Mouse (Mus musculus) embryonic facial prominence, embryonic 11.5 days (tissue): ENCODE measurements around the gene Slc1a4. TPM values are rescaled to one million over a fixed set of nuclear protein-coding genes. Genes with fewer than 3 reads are reported as not detected.

Experiments used
- ATAC-seq: fragments of 200-750 bp; cut with Nextera tagmentation; replicated peaks from 2 replicates; pipeline ENCODE4 v1.8.0; 2017; ENCODE audit warnings: low read depth; ENCODE audit not compliant: insufficient number of reproducible peaks, low FRiP score, low TSS enrichment
- DNase-seq: peaks from one replicate; pipeline ENCODE4 v3.0.0-alpha.2; 2015; ENCODE audit warnings: low spot score
- H3K27ac ChIP-seq: fragments of 300-500 bp; sonication (generic); replicated peaks from 2 replicates; pipeline ENCODE4 v1.5.1; 2014; ENCODE audit warnings: mild to moderate bottlenecking, low read depth, low read length, control low read depth
- H3K27me3 ChIP-seq: fragments of 300-500 bp; sonication (generic); 2 replicates; pipeline ENCODE4 v1.6.1; 2014; ENCODE audit warnings: mild to moderate bottlenecking, low read length, moderate library complexity, mixed read lengths; ENCODE audit not compliant: control insufficient read depth, insufficient read depth
- H3K36me3 ChIP-seq: fragments of 300-500 bp; sonication (generic); replicated peaks from 2 replicates; pipeline ENCODE4 v1.6.1; 2014; ENCODE audit warnings: low read depth, mild to moderate bottlenecking, low read length, moderate library complexity, mixed read lengths; ENCODE audit not compliant: control insufficient read depth, insufficient read depth
- H3K4me1 ChIP-seq: fragments of 300-500 bp; sonication (generic); 2 replicates; pipeline ENCODE4 v1.6.1; 2014; ENCODE audit warnings: low read length, mixed read lengths; ENCODE audit not compliant: control insufficient read depth, insufficient read depth
- H3K4me2 ChIP-seq: fragments of 300-500 bp; sonication (generic); 2 replicates; pipeline ENCODE4 v1.6.1; 2014; ENCODE audit warnings: low read depth, mild to moderate bottlenecking, control low read depth, low read length, moderate library complexity
- H3K4me3 ChIP-seq: fragments of 300-500 bp; sonication (generic); 2 replicates; pipeline ENCODE4 v1.5.1; 2014; ENCODE audit warnings: low read depth, low read length, control low read depth
- H3K9ac ChIP-seq: fragments of 300-500 bp; sonication (generic); replicated peaks from 2 replicates; pipeline ENCODE4 v1.6.1; 2014; ENCODE audit warnings: mild to moderate bottlenecking, control low read depth, low read length
- H3K9me3 ChIP-seq: fragments of 300-500 bp; sonication (generic); replicated peaks from 2 replicates; pipeline ENCODE4 v1.6.1; 2016; ENCODE audit warnings: mild to moderate bottlenecking, low read length, inconsistent platforms, mixed read lengths; ENCODE audit not compliant: control insufficient read depth
- WGBS: fragments of 180-500 bp; shearing (Covaris S2); extraction: QIAGEN DNeasy Blood & Tissue Kit; methylation state at CpG from one replicate; pipeline ENCODE4 v1.1.7; 2014; 5-methylcytosine and 5-hydroxymethylcytosine counted together
- polyA plus RNA-seq: library from polyadenylated mRNA; unstranded; fragments of >200 nt; fragmentation: Nextera tagmentation; extraction: Ambion mirVana; gene quantifications from 2 replicates; pipeline ENCODE4 v1.2.1, GENCODE M21; 2014

Gene Slc1a4
- polyA plus RNA-seq = 14.0 and 15.2 TPM in 2 replicates

DNA sequence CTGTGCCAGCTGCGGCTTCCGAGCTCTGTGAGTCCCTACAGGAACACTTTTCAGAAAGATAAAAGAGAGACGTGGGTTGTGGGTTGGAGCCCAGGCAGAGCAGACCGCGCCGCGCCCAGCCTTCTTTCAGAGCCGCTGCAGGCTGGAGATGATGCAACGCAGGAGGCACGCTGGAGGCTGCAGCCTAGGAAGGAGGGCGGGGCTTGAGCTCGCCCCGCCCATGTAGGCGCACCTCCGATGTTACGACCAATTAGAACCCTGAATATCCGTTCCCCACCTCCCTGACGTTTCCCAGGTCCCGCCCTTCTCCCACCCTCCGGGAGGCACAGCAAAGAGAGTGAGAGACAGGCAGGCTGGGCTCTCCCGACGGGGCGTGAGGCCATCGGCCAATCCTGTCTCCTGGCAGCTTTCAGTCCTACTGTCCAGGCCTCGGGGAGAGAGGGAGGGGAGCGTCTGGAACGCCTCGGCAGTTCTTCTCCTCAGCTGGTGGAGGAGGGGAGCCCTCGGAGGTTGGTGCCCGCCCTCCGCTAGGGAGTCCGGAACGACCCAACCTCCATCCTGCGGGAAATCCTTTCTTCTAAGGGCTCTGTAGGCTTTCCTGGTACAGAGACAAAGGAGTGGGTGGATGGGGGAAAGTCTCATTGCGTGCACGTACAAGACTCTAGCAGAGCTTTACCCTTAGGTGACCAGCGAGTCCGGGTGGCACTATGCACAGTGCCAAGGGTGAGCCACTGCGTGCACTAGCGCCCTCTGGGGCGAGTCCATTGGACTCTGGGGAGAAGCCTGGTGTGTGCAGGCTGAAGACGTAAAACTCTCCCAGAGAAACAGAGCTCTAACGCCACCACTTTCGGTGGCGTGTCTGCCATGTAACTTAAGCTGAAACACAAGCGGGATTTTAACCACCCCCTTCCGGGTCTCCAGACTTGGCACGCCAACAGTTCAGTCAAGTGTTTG lies at the start of gene Slc1a4:
Gene Slc1a4 (minus strand): TSS at position 153 of the 954 bp plus-strand sequence.
- Histone ChIP-seq H3K27me3 (no peaks in the 10 kb centered on the region), H3K4me2 (peak within 1 kb of the TSS; percentile 98), H3K4me3 (peak within 1 kb of the TSS; percentile 52), H3K27ac (peak within 1 kb of the TSS; percentile 93), H3K9me3 (no peaks in the 10 kb centered on the region), H3K36me3 (no peaks in the 10 kb centered on the region), H3K9ac (peak within 1 kb of the TSS; percentile 73), H3K4me1 (no peaks in the 10 kb centered on the region; the same call in 1 of the 2 replicates)
- DNase-seq = peak; percentile 97
- WGBS = under 1% methylated on average over 48 of the region's 48 CpGs
- peak; percentile 98 for ATAC-seq

DNA sequence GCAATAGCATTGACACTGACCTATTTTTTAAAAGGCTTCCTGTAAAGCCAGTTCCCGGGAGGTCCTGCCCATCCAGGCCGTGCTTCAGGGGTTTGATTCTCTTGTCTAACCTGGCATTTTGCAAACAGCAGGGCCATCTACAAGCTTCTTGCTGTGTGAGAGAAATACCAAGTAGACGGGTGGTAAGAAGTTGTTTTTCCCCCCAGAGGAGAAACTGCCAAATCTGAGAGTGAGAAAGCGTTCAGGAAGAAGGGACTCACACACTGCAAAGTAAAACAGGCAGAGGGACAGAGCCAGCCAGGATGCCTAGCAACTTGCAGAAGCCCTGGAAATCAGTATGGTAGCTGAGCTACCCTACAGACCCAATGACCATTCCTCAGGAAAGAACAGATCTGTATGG lies 47.6 kb upstream of the Slc1a4 start:
- Histone ChIP-seq H3K27me3 (no peaks in the 10 kb centered on the region), H3K4me2 (no peak overlapping the region), H3K9me3 (no peaks in the 10 kb centered on the region), H3K36me3 (no peaks in the 10 kb centered on the region), H3K9ac (no peak overlapping the region), H3K4me3 (no peak overlapping the region), H3K4me1 (no peaks in the 10 kb centered on the region), H3K27ac (no peak overlapping the region)
- DNase-seq = no peak
- WGBS = 73% methylated on average over 4 of the region's 4 CpGs
- ATAC-seq = no peak

DNA sequence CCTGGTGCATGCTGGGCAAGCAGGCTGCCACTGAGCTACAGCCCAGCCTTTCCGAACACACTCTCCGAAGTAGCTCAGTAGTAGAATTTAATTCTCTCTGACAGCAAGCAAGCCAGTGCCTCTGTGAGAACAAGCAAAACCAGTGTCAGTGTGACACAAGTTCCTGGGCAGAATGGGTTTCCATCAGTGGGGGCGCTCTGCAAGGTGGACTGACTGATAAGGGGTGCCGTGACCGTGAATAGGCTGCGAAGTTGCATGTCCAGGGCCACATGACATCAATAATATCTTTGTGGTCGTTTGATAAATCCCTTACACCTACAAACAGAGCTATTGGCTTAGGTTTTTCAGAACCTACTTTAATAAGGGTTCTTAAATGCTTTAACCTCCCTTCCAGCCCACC lies 44.1 kb upstream of the Slc1a4 start:
- no peak for DNase-seq
- no peaks in the 10 kb centered on the region for H3K9me3 ChIP-seq
- H3K27ac ChIP-seq = no peak overlapping the region
- 92% methylated on average over 7 of the region's 7 CpGs for WGBS
- H3K4me2 ChIP-seq = no peak overlapping the region
- H3K27me3 ChIP-seq = no peaks in the 10 kb centered on the region
- no peak overlapping the region for H3K9ac ChIP-seq
- no peak for ATAC-seq
- H3K36me3 ChIP-seq = no peaks in the 10 kb centered on the region
- H3K4me3 ChIP-seq = no peak overlapping the region
- no peaks in the 10 kb centered on the region for H3K4me1 ChIP-seq

DNA sequence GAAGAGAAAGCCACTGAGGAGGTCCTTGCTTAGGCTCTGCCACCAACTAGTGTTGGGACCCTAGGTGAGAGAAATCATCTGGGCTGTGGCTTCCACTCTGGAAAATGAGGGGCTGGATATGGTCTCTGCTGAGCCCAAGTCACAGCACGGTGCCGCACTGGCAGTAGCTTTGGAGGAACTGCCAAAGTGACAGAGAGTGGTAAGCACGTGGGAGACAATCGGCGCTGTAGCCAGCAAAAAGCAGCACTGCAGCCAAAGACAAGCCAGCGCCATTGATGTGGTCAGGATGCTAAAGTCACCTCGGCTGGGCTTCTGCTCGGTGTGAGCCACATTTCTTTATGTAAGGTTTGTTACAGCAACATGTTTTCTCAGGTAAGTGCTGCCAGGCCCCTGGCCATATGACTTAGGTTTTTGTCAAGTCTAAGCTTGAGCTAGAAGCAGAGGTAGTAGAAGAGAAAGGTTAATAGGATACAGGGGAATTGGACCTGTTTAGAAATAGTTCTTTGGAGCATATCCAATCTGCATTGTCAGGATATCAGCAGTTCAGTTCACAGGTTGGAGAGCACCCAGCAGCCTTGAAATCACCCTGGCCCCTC lies 40.2 kb upstream of the Slc1a4 start:
- WGBS = 82% methylated on average over 8 of the region's 8 CpGs
- no peak overlapping the region for H3K9ac ChIP-seq
- no peaks in the 10 kb centered on the region for H3K27me3 ChIP-seq
- no peak overlapping the region for H3K4me2 ChIP-seq
- H3K4me3 ChIP-seq = no peak overlapping the region
- ATAC-seq (no peak), DNase-seq (no peak)
- no peaks in the 10 kb centered on the region for H3K4me1 ChIP-seq
- H3K9me3 ChIP-seq = no peaks in the 10 kb centered on the region
- no peaks in the 10 kb centered on the region for H3K36me3 ChIP-seq
- no peak overlapping the region for H3K27ac ChIP-seq

DNA sequence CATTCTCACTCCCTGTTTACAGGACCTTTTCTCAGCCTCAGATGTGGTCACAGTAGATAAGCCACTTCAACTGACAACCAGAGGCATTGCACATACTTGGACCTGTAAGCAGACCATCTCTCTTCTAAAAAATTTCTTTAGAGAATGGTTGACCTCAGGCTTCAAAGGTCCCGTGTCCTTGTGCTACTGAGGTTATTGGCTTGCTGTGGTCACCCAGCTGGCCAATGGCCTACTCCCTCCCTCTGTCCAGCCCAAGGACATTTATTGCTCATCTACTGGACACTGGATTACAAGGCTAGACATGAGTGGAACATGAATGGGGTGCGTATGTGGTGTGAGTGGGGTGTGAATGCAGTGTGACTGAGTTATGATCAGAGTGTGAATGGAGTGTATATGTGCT lies 38.0 kb upstream of the Slc1a4 start:
- Histone ChIP-seq H3K9ac (no peak overlapping the region), H3K27me3 (no peaks in the 10 kb centered on the region), H3K27ac (no peak overlapping the region), H3K36me3 (no peaks in the 10 kb centered on the region), H3K4me2 (no peak overlapping the region), H3K9me3 (no peaks in the 10 kb centered on the region), H3K4me1 (no peaks in the 10 kb centered on the region), H3K4me3 (no peak overlapping the region)
- no peak for ATAC-seq
- WGBS = 81% methylated on average over 2 of the region's 2 CpGs
- no peak for DNase-seq

DNA sequence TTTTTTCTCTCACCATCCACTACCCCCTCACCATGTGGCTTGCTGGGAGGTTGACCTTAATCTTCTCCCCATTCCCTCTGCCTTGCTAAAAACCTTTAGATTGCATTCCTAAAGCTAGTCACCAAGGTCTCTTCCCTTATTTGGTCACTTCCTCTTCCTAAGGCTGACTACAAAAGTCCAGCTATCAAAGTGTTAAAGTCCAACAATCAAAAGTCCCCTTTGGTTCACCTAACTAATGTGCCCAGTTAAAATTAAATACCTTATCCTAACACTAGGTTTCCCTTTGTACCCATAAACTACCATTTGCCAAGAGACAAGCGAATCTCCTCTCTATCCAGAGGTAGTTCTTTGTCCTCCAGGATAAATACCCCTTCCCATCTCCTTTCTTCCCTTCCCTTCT lies 33.9 kb upstream of the Slc1a4 start:
- 91% methylated on average over 1 of the region's 1 CpGs for WGBS
- H3K36me3 ChIP-seq = no peaks in the 10 kb centered on the region
- no peak for ATAC-seq
- no peaks in the 10 kb centered on the region for H3K9me3 ChIP-seq
- no peak overlapping the region for H3K27ac ChIP-seq
- H3K4me2 ChIP-seq = no peak overlapping the region
- H3K4me3 ChIP-seq = no peak overlapping the region
- no peak overlapping the region for H3K9ac ChIP-seq
- no peaks in the 10 kb centered on the region for H3K4me1 ChIP-seq
- DNase-seq = no peak
- no peaks in the 10 kb centered on the region for H3K27me3 ChIP-seq

DNA sequence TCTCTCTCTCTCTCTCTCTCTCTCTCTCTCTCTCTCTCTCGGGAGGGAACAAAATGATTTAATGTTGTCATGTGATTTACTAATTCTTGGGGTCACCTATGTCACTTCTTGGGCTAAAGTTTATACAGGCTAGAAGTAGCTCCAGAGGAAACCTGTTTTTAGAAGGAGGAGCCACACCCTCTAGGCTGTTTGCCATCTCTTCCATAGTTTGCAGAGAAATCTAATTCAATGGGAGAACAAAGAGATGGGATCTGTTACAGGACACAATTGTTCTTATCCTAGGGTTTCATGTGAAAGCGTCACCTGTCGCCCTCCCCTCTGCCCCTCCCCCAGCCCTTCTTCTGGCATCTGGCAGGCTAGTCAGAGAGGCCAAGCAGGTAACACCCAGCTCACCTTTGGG lies 28.8 kb upstream of the Slc1a4 start:
- no peaks in the 10 kb centered on the region for H3K9me3 ChIP-seq
- ATAC-seq (no peak), DNase-seq (no peak)
- H3K4me2 ChIP-seq = no peak overlapping the region
- H3K27ac ChIP-seq = no peak overlapping the region
- H3K27me3 ChIP-seq = no peaks in the 10 kb centered on the region
- WGBS = 54% methylated on average over 3 of the region's 3 CpGs
- no peaks in the 10 kb centered on the region for H3K4me1 ChIP-seq
- H3K36me3 ChIP-seq = no peaks in the 10 kb centered on the region
- H3K9ac ChIP-seq = no peak overlapping the region
- no peak overlapping the region for H3K4me3 ChIP-seq
